Mouse (Mus musculus) urinary bladder, postnatal 36 days (tissue): ENCODE measurements around the gene Wdr83os.
"Not testable (repeated sequence)": the region's sequence is repeated elsewhere in the genome, so short reads cannot be mapped to it uniquely, and the experiment has no call there.

Experiments used
- DNase-seq, 2 experiments: peaks; one replicate each; pipeline ENCODE4 v3.0.0; 2022; ENCODE audit warnings: low spot score in 2 of 2, mixed read lengths in 1 of 2

The Wdr83os gene

DNA sequence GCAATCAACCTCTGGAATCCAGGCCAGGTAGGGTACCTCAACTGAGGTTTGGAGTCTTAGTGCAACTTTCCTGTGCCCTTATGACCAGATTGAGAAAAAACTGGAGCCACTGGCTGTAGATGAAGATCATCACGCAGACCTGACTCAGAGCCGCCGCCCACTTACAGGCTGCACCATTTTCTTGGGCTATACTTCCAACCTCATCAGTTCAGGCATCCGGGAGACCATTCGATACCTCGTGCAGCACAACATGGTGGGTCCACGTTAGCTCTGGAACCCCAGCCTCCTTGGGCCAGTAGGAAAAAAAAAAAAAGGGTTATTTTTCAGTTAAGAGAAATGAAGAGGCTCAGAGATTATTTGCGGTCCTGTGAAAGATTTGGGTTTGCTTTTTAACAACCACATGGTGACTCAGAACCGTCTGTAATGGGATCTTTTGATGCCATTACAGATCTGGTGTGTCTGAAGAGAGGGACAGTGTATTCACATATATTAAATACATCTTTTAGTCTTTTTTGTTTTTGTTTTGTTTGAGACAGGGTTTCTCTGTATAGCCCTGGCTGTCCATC, 8.1 kb upstream of the Wdr83os start:
- no peak for DNase-seq

DNA sequence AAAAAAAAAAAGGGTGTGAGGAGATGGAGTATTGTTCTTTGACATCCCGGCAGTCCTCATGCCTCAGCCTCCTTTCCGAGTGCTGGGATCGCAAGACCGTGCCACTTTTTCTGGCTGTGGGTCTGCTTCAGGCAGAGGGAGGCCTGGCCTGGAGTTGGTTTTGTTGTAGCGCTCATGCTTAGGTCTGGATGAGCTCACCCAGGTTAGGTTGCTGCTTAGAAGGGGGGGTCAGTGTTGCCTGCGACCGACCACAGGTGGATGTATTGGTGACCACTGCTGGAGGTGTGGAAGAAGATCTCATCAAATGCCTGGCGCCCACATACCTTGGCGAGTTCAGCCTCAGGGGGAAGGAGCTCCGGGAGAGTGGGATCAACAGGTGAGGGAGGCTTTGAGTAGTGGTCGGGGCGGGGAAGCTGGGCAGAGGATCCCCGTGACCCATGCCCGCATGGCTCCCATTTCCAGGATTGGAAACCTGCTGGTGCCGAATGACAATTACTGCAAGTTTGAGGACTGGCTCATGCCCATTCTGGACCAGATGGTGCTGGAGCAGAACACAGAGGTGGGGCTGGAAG, 7.4 kb upstream of the Wdr83os start:
- DNase-seq, result no peak

DNA sequence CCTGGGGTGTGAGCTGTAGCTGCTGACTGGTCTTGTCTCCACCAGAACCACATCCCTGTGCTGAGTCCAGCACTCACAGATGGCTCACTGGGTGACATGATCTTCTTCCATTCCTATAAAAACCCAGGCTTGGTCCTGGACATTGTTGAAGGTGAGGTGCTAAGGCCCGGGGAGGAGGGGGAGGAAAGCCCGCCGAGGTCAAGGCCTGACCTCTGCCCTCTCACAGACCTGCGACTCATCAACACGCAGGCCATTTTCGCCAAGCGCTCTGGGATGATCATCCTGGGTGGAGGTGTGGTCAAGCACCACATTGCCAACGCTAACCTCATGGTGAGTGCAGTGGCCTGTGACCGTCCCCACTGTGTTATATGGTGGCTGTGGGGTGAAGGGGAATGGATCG, 6.4 kb upstream of the Wdr83os start:
- DNase-seq, result no peak

DNA sequence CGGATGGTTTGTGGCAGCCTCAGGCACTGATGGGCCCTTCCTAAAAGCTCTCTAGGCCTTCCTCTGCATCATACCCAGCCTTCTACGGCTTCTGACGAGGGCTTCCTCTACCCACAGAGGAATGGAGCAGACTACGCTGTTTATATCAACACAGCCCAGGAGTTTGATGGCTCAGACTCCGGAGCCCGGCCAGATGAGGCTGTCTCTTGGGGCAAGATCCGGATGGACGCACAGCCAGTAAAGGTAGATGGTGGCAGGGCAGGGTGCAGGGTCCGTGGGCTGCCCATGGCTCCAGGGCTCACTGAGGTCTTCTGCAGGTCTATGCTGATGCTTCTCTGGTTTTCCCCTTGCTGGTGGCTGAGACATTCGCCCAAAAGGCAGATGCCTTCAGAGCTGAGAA, 5.9 kb upstream of the Wdr83os start:
- no peak for DNase-seq

DNA sequence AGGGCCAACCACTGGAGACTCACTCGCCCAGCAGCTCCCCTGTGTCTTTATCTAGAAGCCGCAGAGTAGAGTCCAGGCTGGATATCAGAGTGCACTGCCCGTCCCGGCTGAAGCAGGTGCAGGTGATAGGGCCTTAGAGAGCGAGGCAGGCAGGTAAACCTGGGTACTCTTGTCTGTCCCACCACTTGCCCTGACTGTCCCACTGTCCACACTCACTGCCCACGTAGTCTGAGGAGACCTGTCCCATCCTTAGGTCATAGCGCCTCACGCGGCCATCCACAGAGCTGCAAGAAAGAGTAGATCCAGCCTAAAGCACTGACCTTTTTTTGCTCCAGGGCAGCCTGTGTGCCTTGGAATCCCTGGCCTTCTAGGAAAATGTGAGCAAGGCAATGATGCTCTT, 4.5 kb upstream of the Wdr83os start:
- DNase-seq, result no peak

DNA sequence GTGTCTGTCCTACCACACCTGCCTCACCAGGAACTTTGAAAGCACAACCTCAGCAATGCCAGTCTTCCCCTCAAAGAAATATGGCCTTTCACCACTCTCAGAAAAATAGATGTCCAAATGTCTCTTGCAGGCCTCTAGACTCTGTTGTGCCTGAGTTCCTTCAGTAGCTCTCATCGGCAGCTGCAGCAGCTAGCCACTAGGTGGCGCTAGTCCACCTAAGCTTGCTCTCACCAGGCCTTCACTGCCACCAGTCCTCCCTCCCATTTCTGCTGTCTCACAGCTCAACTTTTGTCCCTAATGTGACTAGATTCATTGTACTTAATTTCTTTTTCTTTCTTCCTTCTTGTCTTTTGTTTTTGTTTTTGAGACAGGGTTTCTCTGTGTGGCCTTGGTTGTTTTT, 3.5 kb upstream of the Wdr83os start:
- DNase-seq, result peak; percentile 70 to 77

DNA sequence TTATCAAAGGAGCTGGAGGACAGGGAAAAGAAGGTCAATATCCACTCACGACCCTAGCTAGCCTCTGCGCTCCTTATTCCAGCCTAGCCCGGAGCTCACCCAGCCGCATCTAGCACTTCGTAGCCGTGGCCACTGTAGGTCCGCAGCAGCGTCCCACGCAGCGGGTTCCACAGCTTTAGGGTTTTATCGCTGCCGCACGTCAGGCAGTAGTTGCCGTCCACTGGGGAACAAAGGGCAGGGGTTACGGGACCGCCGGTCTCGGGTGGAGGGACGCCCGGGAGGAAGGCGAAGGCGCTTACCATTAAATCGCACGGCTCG, 367 bp upstream of the Wdr83os start:
- DNase-seq, result no peak

DNA sequence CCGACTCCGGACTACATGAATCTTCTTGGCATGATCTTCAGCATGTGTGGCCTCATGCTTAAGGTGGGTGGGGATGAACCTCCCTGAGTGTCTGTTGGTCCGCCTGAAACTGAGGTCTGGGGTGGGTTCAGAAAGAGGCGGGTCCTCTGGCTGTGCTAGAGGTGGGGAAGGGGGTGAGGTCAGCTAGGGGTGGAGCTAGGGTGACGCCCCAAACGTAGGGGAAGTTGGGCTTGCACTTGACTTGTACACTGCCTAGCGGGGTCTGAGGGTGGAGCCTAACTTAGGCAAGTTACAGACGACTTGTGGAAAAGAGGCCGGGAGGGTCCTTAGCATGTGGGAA, 646 bp downstream of the Wdr83os start, which contains the start of gene Wdr83:
TSS of gene Wdr83 (minus strand) at position 91 of the 340 bp plus-strand sequence.
- peak in 1 of 2 experiments; percentile 36 for DNase-seq

DNA sequence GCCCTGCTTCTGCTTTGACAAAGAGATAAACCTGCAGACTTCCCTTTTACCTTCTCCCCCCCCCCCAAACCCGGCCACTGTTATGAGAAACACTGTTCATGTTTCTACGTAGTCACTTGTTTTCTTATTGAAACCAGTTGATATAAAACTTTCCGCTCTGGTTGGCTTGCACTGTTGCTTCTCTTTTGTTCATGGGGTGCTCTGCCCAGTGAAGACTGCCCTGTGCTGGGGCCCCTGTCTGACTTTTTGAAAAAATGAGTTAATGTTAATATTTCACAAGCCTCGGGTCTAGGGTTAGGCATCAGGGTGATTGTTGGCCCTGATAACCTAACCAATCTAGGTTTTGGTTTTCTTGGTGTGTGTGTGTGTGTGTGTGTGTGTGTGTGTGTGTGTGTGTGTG, 1.6 kb downstream of the Wdr83os start:
- DNase-seq, result not testable (repeated sequence)

DNA sequence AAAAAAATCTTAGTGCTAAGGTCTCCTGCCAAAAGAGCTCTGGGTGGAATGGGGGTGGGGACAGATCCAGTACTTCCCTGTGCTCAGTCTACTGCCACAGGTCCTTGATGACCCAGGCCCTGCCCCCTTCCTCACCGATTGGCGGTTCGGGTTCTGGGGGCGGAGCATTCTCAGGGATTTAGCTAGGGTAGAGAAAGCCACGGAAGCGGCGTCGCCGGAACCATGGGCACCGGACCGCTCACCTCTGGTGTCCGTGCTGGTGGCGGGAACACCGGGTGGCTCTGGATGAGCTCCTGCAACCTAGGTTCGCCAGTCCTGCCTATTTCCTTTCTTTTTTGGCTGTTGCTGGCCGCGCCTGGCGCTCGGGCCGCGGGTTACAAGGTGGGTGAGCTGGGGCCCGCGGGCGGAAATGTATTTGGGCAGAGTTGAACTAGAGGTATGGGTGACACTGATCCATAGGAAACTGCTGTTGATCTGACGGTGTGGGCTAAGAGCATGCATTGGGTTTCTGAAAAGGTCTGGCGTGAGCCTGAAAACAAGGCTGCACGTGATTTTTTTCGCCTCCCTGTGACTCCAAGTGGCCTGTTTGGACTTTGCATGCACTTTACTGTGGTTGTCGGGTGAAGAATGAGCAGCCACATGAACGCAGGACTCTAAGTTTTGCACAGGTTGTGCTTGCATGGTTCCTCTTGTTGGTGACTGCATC, 2.7 kb downstream of the Wdr83os start, which contains the start of gene Man2b1:
TSS of gene Man2b1 (plus strand) at position 163 of the 706 bp plus-strand sequence.
- DNase-seq, result peak; percentile 87 to 93

DNA sequence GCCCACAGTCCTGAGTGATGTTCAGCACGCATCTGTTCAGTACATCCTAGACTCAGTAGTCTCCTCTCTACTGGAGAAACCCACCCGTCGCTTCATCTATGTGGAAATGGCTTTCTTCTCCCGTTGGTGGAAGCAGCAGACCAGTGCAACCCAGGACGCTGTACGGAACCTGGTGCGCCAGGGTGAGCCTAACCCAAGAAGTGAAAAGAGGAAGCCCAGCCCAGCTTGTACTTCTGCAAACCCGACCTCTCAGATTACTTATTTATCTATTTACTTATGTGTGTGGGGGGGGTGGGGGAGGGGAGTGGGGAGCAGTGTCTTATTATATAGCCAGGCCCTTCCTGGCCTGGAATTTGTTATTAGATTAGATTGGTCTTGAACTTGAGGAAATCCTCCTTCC, 4.1 kb downstream of the Wdr83os start:
- DNase-seq, result no peak

DNA sequence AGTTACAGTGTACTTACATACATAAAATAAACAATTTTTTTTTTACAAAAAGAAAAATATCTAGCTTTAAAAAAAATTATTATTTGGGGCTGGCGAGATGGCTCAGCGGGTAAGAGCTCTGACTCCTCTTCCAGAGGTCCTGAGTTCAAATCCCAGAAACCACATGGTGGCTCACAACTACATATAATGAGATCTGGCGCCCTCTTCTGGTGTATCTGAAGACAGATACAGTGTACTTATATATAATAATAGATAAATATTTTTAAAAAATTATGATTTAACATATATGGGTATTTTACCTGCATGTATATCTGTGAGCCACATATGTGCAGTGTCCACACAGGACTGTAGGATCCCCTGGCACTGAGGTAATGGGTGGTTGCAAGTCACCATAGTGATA, 5.7 kb downstream of the Wdr83os start:
- DNase-seq, result no peak

DNA sequence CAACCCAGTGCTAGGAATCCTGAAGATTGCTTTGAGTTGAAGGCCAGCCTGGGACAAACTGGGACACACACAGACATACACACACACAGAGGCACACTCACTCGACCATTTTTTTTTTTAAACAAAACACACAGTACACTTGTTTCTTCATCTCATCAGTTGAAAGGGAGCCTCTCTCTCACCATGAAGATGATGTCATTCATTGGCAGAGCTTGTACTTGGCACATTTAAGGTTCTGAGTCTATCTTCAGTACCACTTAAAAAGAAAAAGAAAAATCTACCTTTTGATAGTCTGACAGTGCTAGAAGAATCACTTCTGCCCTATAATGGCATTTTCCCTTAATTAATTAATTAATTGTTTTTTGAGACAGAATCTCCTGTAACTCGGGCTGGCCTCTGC, 8.2 kb downstream of the Wdr83os start:
- DNase-seq, result no peak

DNA sequence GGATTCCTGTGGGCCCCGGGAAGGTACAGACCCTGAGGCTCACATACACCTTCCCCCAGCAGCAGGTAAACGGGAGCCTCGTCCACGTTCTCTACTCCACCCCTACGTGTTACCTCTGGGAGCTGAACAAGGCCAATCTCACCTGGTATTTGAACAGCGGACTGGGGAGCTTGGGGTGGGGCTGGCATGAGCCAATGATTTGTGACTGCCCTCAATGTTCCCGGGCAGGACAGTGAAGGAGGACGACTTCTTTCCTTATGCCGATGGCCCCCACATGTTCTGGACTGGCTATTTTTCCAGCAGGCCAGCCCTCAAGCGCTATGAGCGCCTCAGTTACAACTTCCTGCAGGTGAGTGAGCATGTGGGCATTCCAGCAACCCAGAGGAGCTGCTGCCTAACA, 10.3 kb downstream of the Wdr83os start:
- DNase-seq, result no peak

DNA sequence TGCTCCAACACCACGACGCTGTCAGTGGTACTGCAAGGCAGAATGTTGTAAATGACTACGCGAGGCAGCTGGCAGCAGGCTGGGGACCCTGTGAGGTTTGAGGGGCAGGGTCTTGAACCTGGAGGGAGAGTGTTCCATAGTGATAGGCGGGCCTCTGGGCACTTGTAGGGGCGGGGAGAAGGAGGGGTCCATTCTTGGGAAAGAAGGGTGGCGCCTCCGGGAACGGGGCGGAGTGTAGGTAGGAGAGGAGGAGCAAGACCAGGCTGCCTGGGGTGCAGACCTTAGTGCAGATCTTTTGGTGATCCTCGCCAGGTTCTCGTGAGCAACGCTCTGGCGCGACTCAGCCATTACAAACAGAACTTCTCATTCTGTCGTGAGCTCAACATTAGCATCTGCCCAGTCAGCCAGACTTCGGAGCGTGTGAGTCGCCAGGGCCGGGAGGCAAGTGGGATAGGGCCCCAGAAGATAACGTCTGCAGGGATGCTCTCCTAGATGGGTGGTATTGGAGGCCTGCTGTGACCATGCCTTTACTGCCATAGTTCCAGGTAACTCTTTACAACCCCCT, 11.1 kb downstream of the Wdr83os start:
- no peak for DNase-seq

DNA sequence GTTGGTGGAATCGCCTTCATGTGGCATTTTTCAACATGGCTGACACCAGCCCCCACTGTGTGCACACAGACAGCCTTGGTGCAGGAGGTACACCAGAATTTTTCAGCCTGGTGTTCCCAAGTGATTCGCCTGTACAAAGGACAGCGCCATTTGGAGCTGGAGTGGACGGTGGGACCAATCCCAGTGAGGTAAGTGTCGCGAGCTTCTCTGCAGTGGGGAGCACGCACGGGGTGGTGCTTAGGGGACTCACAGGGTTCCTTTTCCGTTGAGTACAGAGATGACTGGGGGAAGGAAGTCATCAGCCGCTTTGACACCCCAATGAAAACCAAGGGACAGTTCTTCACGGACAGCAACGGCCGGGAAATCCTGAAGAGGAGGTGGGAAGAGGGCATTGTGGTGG, 14.5 kb downstream of the Wdr83os start:
- DNase-seq, result no peak

DNA sequence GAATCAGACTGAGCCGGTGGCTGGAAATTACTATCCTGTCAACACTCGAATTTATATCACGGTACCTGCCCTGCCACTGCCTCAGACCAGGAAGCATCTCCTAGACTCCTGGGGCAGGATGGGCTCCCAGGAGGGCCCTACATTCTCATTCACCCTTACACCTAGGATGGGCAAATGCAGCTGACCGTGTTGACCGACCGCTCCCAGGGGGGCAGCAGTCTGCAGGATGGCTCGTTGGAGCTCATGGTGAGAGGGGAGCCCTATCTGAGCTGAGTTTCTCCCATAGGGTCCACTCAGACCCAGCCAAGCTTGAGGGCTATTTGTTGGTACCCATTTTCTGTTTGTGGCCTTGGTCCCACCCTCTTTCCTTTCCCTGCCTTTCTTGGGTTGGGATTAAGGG, 15.0 kb downstream of the Wdr83os start:
- no peak for DNase-seq

DNA sequence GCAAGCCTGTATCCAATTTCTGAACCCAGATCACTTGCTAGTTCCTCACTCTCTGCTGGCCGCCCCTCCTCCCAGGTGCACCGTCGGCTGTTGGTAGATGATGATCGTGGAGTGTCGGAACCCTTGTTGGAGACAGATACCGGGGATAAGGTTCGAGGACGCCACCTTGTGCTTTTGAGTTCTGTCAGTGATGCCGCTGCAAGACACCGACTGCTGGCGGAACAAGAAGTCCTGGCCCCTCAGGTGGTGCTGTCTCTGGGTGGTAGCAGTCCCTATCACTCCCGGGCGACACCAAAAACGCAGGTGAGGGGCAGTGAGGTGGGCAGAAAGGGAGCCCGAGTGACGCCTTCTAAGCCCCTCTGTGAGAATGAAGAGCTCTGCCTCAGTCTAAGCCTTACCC, 15.7 kb downstream of the Wdr83os start:
- DNase-seq, result no peak

DNA sequence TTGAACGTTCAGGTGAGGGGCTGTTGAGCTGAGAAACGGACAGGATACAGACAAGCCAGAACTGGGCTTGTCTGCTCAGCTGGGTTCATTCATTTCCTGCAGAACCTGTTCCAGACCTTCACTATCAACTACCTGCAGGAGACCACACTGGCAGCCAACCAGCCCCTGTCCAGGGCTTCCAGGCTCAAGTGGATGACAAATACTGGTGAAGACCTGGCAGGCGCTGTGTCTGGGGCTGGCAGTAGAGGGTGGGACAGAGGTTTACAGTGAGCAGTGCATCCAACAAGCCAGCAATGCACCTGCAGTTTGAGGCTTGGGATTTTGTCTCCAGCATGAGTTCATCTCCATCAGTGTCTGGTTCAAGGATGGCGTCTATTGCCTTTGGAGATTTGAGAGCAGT, 16.3 kb downstream of the Wdr83os start:
- peak; percentile 25 to 44 for DNase-seq

DNA sequence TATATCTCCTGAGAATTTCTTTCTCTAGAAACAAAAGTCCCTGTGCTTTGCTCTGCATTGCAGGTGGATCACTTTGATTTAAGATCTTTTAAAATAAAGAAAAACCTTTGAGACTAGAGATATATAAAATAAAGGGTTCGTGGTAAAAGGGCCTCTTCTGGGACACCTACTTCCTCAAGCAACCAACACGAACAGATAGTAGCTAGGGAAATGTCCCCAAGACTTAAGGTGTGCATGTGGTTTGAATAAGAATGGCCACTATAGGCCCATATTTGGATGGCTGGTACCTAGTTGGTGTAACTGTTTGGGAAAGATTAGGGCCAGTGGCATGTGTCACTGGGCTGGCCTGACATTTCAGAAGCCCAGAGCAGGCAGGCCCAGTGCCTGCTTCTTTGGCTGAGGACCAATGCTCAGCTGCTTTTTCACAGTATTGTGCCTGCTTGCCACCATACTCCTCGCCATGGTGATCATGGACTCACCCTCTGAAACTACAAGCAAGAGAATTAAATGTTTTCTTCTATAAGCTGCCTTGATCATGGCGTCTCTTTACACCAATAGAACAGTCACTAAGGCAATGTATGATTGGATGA, 19.6 kb downstream of the Wdr83os start:
- no peak for DNase-seq

DNA sequence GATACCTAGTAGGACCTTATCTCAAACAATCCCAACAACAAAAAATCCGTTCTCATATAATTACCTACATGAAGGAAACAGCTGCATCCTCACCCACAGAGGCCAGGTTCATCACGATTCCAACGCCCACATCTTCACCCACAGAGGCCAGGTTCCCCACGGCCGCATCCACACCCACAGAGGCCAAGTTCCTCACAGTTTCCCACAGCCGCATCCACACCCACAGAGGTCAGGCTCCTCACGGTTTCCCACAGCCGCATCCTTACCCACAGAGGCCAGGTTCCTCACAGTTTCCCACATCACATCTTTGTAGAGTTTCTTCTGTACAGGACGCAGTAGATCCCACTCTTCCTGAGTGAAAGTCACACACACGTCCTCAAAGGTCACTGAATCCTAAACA, 32.7 kb downstream of the Wdr83os start:
- no peak for DNase-seq

DNA sequence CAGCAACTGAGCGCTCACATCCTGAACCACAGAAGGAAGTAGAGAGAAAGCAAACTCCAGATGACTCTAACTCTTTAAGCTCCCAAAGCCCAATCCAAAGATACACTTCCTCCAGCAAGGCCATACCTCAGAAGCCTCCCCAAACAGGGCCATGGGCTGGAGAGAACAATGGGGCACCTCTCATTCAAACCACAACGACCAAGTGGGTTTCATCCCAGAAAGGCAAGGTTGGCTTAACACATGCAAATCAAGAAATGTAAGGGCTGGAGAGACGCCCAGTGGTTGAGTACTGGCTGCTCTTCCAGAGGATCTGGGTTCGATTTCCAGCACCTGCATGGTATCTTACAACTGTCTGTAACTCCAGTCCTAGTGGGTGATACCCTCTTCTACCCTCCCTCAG, 35.0 kb downstream of the Wdr83os start:
- DNase-seq, result no peak

DNA sequence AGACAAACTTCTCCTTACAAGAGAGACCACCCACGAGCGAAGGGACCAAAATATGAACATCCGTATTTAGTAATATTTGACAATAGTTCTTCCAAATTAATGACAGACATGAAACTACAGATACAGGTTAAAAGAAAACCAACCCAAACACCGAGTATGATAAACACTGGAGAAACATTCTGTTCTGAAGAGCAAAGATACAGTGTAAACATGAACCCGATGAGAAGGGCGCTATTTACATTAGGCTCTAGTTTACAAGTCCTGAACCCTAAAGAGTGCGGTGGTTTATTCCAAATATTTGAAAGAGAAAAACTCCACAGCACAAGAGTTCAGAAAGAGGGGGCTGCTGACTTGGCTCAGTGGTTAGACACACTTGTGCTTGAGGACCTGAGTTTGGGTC, 36.4 kb downstream of the Wdr83os start:
- DNase-seq, result no peak
